Mouse (Mus musculus) forebrain, embryonic 15.5 days (tissue): ENCODE data around the gene Tmco2. TPM values are rescaled to one million over a fixed set of nuclear protein-coding genes. Genes with fewer than 3 reads are reported as not detected.

ENCODE experiments used
- ATAC-seq: fragments of 200-750 bp; cut with Nextera tagmentation; replicated peaks from 2 replicates; pipeline ENCODE4 v1.8.0; 2017; ENCODE audit warnings: mild to moderate bottlenecking, moderate TSS enrichment, moderate library complexity
- H3K27ac ChIP-seq: fragments of 300-500 bp; sonication (generic); replicated peaks from 2 replicates; pipeline ENCODE4 v1.5.1; 2015; ENCODE audit warnings: mild to moderate bottlenecking, inconsistent platforms
- H3K27me3 ChIP-seq: fragments of 300-500 bp; sonication (generic); 2 replicates; pipeline ENCODE4 v1.6.1; 2015; ENCODE audit warnings: inconsistent platforms
- H3K36me3 ChIP-seq: fragments of 300-500 bp; sonication (generic); 2 replicates; pipeline ENCODE4 v1.6.1; 2015; ENCODE audit warnings: mild to moderate bottlenecking, inconsistent platforms
- H3K4me1 ChIP-seq: fragments of 300-500 bp; sonication (generic); 2 replicates; pipeline ENCODE4 v1.6.1; 2015; ENCODE audit warnings: inconsistent platforms
- H3K4me2 ChIP-seq: fragments of 300-500 bp; sonication (generic); replicated peaks from 2 replicates; pipeline ENCODE4 v1.6.1; 2015; ENCODE audit warnings: mild to moderate bottlenecking, inconsistent platforms
- H3K4me3 ChIP-seq: fragments of 300-500 bp; sonication (generic); 2 replicates; pipeline ENCODE4 v1.5.1; 2015; ENCODE audit warnings: mild to moderate bottlenecking, inconsistent platforms
- H3K9ac ChIP-seq: fragments of 300-500 bp; sonication (generic); replicated peaks from 2 replicates; pipeline ENCODE4 v1.6.1; 2015; ENCODE audit warnings: mild to moderate bottlenecking, inconsistent platforms
- H3K9me3 ChIP-seq: fragments of 300-500 bp; sonication (generic); 2 replicates; pipeline ENCODE4 v1.6.1; 2016; ENCODE audit warnings: inconsistent platforms
- WGBS: fragments of 180-500 bp; shearing (Covaris S2); methylation state at CpG from one replicate; pipeline ENCODE4 v1.1.7; 2015; ENCODE audit warnings: mixed read lengths; 5-methylcytosine and 5-hydroxymethylcytosine counted together
- polyA plus RNA-seq: library from polyadenylated mRNA; unstranded; fragments of >200 nt; fragmentation: Nextera tagmentation; extraction: Ambion mirVana; gene quantifications from 2 replicates; pipeline ENCODE4 v1.2.1, GENCODE M21; 2015

Tmco2 gene
- polyA plus RNA-seq, 1 experiment from 2014 or later = not detected

DNA sequence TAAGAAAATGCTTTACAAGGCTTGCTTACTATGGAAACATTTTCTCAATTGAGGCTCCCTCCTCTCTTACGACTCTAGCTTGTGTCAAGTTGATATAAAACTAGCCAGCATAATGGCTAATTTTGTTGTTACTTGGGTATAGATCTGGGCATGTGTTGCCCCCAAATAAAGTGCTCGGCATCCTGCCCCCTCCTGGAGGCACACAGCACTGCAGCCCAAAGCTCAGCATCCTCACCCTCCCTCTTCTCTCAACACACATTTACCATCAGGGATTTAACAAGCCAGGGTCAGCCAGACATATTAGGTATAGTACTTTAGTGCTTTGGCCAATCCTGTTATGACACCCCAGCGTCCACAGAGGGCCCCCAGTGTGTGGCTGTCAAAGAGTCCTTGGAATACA lies 52.7 kb downstream of the Tmco2 start:
- Histone ChIP-seq H3K4me2 (no peak overlapping the region), H3K27ac (no peak overlapping the region), H3K36me3 (peaks cover 16% of the 10 kb centered on the region; the same call in 1 of the 2 replicates), H3K4me1 (no peaks in the 10 kb centered on the region), H3K9ac (no peak overlapping the region), H3K9me3 (no peaks in the 10 kb centered on the region), H3K4me3 (no peak overlapping the region), H3K27me3 (no peaks in the 10 kb centered on the region)
- no peak for ATAC-seq
- WGBS = 41% methylated on average over 3 of the region's 3 CpGs

Other genes with a start within 250 kb of the Tmco2 start
- 43.4 and 46.3 TPM in 2 replicates for gene Exo5, start 184.2 kb downstream of the Tmco2 start, polyA plus RNA-seq
- gene Zfp69, start 157.5 kb downstream of the Tmco2 start, polyA plus RNA-seq = 6.6 and 7.3 TPM in 2 replicates
- gene Smap2, start 92.0 kb downstream of the Tmco2 start, polyA plus RNA-seq = 37.2 and 40.1 TPM in 2 replicates
- 3.2 and 5.9 TPM in 2 replicates for gene Col9a2, start 69.8 kb downstream of the Tmco2 start, polyA plus RNA-seq
- gene Zmpste24, start 11.0 kb downstream of the Tmco2 start, polyA plus RNA-seq = 25.4 and 26.6 TPM in 2 replicates
- gene Rlf, start 105.9 kb upstream of the Tmco2 start, polyA plus RNA-seq = 30.5 and 34.7 TPM in 2 replicates
- not detected in 2 replicates for gene Gm12888, start 215.7 kb upstream of the Tmco2 start, polyA plus RNA-seq